Mouse (Mus musculus) olfactory bulb, adult 2 months (tissue): Measurements from ENCODE around the gene Srcap. TPM values are rescaled to one million over a fixed set of nuclear protein-coding genes. Genes with fewer than 3 reads are reported as not detected.
A peak's percentile ranks its signal among the peaks of the same experiment; 100 is the strongest.

ENCODE experiments used
- H3K27ac ChIP-seq: fragments of 200-500 bp; 2 replicates; pipeline ENCODE4 v1.5.1; 2012; ENCODE audit warnings: low read depth, low read length; ENCODE audit not compliant: insufficient read depth
- H3K4me1 ChIP-seq: fragments of 200-500 bp; 2 replicates; pipeline ENCODE4 v1.6.1; 2012; ENCODE audit warnings: low read length; ENCODE audit not compliant: control insufficient read depth, insufficient read depth
- H3K4me3 ChIP-seq: fragments of 200-500 bp; 2 replicates; pipeline ENCODE4 v1.5.1; 2012; ENCODE audit warnings: mild to moderate bottlenecking, low read depth, low read length, moderate library complexity; ENCODE audit not compliant: insufficient read depth
- CTCF ChIP-seq: fragments of 200-500 bp; IDR thresholded peaks from 2 replicates; pipeline ENCODE4 v1.5.1; 2012; ENCODE audit warnings: low read depth, mild to moderate bottlenecking, low read length, moderate library complexity; ENCODE audit not compliant: insufficient read depth
- POLR2A ChIP-seq: fragments of 200-500 bp; IDR thresholded peaks from 2 replicates; pipeline ENCODE4 v1.6.1; 2012; ENCODE audit warnings: mild to moderate bottlenecking, low read depth, low read length, moderate library complexity; ENCODE audit not compliant: insufficient read depth
- WGBS: fragments of 180-500 bp; shearing (Covaris S2); methylation state at CpG from one replicate; pipeline ENCODE4 v1.1.7; 2018; 5-methylcytosine and 5-hydroxymethylcytosine counted together
- polyA plus RNA-seq: library from polyadenylated mRNA; stranded (reverse); fragments of >200 nt; gene quantifications from 2 replicates; pipeline ENCODE4 v1.2.4, GENCODE M21; 2012; ENCODE audit warnings: low replicate concordance; ENCODE audit not compliant: missing spikeins, insufficient read depth, insufficient read length

Srcap gene
- polyA plus RNA-seq, 1 experiment = 110 TPM

DNA sequence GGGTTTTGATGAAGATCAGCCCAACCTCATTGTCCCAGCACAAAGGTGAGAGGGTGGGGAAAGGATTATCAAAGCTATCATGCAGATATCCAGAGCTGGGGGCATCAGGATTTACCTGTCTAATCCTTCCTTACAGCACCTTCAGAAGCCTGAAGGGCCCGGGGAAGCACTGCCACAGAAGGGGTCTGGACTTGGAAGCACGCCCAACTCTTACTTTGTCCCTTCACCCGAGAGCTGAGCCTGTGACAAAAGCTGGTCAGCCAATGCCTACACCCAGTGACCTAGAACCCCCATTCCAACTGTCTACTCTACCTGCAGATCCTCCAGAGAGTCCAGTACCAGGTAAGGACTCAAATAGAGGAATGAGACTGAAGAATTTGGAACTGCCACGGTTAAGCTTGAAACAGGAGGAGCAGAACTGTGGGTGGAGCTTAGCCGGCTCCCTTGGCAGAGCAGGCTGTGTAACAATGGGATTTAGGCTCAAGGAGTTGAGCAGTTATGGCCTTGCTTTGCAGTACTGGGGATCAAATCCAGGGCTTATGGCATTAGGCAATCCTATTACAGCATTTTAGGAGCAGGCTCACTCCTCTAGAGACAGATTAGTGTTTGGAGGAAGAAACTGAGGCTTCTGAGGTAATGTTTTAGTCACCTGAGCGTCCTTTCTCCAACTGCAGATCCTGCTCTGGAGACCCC, 37.3 kb upstream of the Srcap start:
- no peak overlapping the region for H3K4me3 ChIP-seq
- no peak for TF ChIP-seq POLR2A
- TF ChIP-seq CTCF = no peak
- 56% methylated on average over 6 of the region's 6 CpGs for WGBS
- H3K27ac ChIP-seq = no peak overlapping the region
- H3K4me1 ChIP-seq = peaks cover 6% of the 10 kb centered on the region; the same call in 1 of the 2 replicates

DNA sequence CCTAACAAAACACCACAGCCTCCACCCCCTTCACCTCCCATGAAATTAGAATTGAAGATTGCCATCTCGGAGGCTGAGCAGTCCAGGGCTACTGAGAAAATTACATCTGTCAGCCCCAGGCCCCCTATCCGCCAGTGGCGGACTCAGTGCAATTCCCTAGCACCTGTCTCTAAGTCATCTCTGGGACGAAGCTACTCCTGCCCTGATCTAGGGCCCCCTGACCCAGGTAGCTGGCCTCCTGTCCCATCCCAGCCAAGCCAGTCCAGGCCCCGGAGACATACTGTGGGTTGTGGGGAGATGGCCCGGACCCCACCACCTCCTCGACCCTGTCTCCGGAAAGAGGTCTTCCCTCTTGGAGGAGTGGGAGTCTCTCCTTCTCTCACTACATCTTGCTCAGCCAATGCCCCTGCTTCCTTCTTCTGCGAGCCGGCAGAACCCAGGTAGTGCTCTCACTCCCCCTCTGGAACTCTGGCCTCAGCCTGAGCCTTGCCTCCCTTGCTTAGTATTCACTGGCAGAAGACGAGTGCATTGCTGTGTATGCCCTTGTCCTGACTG, 36.5 kb upstream of the Srcap start:
- Histone ChIP-seq H3K27ac (no peak overlapping the region), H3K4me3 (no peak overlapping the region), H3K4me1 (peaks cover 9% of the 10 kb centered on the region; the same call in 1 of the 2 replicates)
- WGBS = 93% methylated on average over 11 of the region's 11 CpGs
- no peak for TF ChIP-seq CTCF
- no peak for TF ChIP-seq POLR2A

DNA sequence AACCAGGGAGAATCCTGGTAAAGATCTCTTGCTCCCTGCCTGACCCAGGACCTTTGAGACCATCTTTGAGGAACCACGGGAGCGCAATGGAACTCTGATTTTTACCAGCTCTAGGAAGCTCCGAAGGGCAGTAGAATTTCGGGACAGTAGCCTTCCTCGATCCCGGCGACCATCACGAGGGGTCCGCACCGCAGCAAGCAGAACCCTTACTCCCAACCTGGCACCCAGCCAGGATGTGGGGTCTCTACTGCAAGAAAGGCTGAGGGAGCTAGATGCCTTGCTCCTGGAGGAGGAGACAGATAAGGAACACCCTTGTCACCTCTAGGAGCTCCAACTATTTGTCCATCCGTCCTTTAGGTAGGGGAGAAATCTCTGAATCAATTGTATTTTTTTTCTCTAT, 35.4 kb upstream of the Srcap start:
- Histone ChIP-seq H3K27ac (no peak overlapping the region), H3K4me1 (peaks cover 9% of the 10 kb centered on the region; the same call in 1 of the 2 replicates), H3K4me3 (no peak overlapping the region)
- WGBS = 90% methylated on average over 11 of the region's 11 CpGs
- TF ChIP-seq POLR2A = no peak
- no peak for TF ChIP-seq CTCF

DNA sequence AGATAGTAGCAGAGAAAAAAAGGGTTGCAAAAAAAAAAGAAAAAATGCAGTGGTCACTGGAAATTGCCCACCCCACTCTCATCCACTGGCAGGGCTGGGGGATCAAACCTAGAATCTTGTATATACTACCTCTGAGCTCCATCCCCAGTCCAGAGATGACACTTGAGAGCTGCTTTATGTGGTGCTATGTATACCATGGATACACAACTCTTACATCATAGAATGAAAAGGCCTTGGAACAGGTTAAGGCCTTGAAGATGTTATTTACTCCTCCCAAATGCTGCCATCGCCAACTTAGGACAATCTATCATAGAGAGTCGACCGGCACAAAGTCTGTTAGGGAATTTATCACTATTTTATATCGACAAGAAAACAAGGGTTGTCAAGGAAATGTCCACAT, 34.9 kb upstream of the Srcap start:
- 81% methylated on average over 4 of the region's 4 CpGs for WGBS
- Histone ChIP-seq H3K4me1 (peaks cover 9% of the 10 kb centered on the region; the same call in 1 of the 2 replicates), H3K27ac (peak overlapping the region; percentile 98; the same call in 1 of the 2 replicates), H3K4me3 (no peak overlapping the region)
- no peak for TF ChIP-seq CTCF
- no peak for TF ChIP-seq POLR2A

DNA sequence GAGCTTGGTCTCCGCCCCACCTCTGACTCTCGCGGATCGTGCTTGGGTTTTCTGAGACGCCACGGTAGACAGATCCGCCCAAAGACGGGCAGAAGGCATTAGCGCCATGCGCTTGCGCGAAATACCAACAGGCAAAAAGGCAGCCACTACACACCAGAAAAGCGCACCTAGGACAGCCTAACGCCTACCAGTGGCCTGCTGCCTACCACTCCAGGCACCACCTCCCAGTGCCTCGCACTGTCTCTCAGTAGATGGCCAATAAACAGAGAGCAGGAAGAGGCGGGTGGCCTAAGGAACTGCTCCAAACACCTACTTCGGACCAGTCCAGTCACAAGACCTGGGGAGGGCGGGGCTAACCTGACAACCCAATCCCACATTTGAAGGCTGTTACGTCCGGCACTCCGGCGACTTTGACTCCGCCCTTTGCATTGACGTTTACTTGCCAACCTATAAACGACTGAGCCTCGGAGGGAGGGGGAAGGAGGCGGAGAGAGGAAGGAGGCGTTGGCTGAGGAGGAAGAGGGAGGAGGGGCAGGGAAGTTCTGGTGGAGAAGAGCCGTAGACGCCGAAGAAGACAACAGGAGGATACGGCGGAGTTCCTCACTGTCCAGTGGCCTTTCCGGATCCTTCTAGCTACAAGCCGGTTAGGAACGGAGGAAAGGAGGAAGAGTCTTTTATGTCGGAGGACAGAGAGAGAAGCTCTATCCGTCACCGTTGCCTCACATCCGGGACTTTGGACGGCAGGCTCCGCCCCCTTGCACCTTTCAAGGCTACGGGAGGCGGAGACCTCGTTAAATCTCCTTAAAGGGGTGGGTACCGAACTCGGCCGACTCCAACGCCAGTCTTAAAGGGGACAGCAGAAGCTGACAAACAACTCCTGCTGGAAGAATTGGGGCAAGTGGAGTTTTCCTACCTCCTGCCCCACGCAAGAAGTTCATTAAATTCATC, 33.8 kb upstream of the Srcap start:
- Histone ChIP-seq H3K27ac (peak overlapping the region; percentile 98), H3K4me1 (peaks cover 13% of the 10 kb centered on the region; the same call in 1 of the 2 replicates), H3K4me3 (peak overlapping the region; percentile 92)
- WGBS = under 1% methylated on average over 50 of the region's 50 CpGs
- TF ChIP-seq CTCF (no peak), POLR2A (peak; percentile 19)

DNA sequence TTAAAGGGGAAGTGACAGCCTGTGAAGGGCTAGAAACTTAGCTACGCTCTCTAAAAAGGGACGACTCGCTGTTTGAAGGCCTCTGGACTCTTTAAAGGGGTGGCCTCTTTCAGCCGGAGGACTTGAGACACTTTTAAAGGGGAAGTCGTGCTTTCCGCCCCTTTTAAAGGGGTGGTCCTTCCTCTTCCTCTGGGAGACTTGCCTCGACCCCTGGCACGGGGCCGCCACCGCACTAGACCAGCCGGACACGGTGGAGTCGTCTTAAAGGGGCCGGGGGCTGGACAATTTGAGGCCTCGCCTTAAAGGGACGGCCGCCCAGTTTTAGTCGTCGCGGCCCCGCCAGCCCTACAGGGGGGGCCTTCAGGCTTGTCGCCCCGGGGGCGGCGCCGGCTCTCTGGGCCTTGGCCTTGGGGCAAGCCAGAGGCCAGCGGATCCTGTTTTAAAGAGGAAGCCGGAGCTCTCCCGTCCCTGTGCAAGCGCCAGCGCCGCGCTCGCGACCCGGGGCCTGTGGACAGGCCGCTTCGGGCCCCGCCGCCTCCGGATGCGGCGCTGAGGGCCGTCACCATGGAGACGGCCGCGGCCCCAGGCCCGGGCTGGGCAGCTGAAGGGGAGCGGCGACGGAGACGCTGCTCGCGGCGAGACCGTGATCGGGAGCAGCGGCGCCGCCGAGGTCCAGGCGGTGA, 33.0 kb upstream of the Srcap start, which contains the start of gene Fbrs:
Fbrs (plus strand) TSS at position 565 of the 683 bp plus-strand sequence.
- WGBS = under 1% methylated on average over 62 of the region's 62 CpGs
- TF ChIP-seq CTCF (no peak), POLR2A (peak; percentile 28; the same call in 1 of the 2 replicates)
- Histone ChIP-seq H3K4me1 (peaks cover 11% of the 10 kb centered on the region; the same call in 1 of the 2 replicates), H3K4me3 (peak within 1 kb of the TSS; percentile 92), H3K27ac (peak within 1 kb of the TSS; percentile 98)

DNA sequence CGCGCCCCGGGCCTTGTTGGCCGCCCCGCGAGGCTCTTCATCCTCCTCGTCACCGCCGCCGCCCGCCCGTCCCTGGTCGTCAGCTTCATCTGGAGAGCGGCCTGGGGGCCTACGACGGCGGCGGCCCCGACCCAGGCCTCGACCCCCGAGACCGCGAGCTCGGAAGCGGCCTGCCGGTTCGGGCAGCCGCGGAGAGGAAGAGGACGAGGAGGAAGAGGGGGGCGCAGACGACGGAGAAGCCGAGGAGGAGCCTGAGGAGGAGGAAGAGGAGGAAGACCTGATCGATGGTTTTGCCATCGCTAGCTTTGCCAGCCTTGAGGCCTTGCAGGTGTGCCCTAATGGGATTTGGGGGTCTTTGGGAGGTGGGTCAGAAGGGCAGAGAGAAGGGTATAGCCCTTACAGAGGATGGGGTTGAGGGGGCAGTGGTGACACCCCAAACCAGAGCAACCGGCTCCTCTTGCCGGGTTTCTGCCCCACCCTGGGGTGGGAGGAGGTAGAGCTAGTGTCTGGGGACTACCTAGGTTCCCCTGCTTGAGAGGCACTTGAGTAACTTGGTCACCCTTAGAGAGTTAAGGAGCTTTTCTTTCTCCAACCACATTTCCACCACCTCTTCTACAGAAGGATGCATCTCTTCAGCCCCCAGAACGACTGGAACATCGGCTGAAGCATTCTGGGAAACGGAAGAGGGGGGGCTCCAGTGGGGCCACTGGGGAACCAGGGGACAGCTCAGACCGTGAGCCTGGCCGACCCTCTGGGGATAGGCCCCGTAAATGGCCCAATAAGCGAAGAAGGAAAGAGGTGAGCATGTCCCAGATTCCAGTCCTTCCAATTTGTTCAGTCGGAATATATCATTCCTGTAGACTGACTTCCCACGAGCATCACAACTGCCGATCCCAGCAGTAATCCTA, 32.2 kb upstream of the Srcap start:
- Histone ChIP-seq H3K4me1 (peaks cover 11% of the 10 kb centered on the region; the same call in 1 of the 2 replicates), H3K4me3 (peak overlapping the region; percentile 92), H3K27ac (peak overlapping the region; percentile 98)
- TF ChIP-seq CTCF (no peak), POLR2A (no peak)
- WGBS = 2% methylated on average over 45 of the region's 48 CpGs

DNA sequence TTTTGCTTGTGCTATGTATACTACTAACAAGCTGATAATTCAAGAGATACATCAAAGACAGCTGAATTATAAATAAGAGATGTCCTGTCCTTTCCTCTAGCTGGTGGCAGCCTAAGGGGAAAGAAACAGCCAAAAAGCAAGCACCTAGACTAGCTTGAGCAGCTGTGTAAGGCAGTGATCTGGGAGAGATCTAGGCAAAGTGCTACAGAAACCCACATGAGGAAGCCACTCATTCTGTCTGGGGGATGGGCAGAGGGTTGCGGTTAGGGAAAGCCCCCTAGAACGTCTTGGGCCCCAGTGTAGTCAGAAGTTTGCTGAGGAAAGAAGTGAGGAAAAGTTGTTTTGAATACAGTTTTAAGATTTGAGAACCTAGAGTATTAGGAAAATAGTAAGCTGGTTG, 31.5 kb upstream of the Srcap start:
- 42% methylated on average over 2 of the region's 2 CpGs for WGBS
- no peak overlapping the region for H3K27ac ChIP-seq
- peaks cover 16% of the 10 kb centered on the region; the same call in 1 of the 2 replicates for H3K4me1 ChIP-seq
- no peak for TF ChIP-seq POLR2A
- no peak for TF ChIP-seq CTCF
- no peak overlapping the region; the same call in 1 of the 2 replicates for H3K4me3 ChIP-seq
